Mouse (Mus musculus) 416B (cell line): ENCODE results near the gene 4930432M17Rik.

Experiments
- DNase-seq: peaks from one replicate; pipeline ENCODE4 v3.0.0; 2011; ENCODE audit warnings: low read depth

The 4930432M17Rik gene

DNA sequence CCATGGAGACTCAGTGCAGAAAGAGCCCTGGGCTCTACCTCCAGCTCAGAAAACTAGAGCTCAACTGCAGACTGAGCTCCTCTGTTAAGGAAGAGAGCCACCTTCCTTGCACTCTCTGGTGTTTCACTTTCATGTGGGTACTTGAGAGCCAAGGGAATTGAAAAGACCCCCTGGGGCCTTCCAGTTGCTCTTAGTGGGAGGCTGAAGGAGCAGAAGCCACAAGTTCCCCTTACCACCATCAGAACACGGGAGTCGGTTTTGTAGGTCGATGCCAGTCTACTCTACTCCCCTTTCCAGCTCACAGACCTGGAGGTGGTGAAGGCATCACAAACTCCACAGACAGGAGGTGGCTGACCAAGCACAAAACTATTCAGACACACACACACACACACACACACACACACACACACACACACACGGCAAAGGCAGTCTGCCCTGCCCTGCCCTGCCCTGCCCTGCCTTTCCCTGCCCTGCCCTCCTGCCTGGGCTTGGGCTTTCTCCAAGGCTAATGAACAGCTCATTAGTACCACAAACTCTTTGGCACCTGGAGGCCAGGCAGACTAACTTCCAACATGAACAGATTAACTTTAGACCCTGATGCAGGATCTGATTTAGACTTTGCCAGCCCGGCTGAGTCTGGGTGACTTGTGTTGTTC is 1.7 kb downstream of the 4930432M17Rik start:
- no peak for DNase-seq

GRCm38 (mm10) chr3:121678935-121679334 is 8.4 kb downstream of the 4930432M17Rik start:
- DNase-seq, result no peak

GRCm38 (mm10) chr3:121679443-121679842 is 8.9 kb downstream of the 4930432M17Rik start:
- DNase-seq, result no peak

- peak; percentile 58 for DNase-seq
Observed at GRCm38 (mm10) chr3:121680187-121680586, 9.6 kb downstream of the 4930432M17Rik start.

GRCm38 (mm10) chr3:121682439-121683411 is 12.2 kb downstream of the 4930432M17Rik start:
- peak; percentile 80 for DNase-seq

DNA sequence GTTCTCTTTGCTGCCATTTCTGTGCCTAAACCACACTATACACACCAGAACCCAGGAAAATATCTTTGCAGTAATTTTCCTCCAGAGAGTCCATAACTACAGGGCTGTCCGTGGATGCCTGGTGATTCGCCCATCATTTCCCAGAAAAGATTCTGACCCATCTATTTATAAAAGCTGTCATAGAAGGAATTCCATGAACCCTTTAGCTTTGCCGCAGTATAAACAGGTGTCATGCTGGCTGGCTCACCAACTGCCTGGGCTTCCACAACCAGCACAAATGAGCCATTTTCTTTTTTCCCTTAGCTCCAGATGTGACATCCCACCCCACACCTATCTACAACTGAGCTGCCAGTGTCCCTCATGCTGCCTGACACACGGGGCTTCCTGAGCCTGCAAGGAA is 14.0 kb downstream of the 4930432M17Rik start:
- DNase-seq, result no peak

GRCm38 (mm10) chr3:121684963-121685362 is 14.4 kb downstream of the 4930432M17Rik start:
- no peak for DNase-seq

- DNase-seq, result no peak
Observed at GRCm38 (mm10) chr3:121685985-121686384, 15.4 kb downstream of the 4930432M17Rik start.

DNA sequence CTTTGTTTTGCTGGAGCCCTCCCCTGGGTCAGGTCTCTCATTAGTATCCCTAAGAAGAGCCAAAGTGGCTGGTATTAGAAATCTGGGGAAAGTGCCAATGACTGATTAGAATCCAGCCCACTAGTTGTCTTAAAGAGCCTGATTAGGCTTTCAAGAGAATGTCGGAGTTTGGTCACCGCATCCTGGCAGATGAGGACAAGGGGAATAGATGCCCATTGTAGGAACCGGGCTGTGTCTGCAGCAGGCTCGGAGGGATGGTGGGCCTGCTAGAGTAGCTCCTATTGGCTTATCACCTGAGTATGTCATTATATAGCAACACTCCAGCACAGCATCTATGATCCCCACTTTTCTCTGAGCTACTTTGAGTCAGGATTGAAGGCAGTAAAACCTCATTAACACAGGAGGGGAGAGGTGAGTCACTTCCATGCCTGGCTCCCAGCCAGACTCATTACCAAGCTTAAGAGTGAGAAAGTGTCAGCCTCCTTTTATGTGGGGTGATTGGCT is 15.9 kb downstream of the 4930432M17Rik start:
- DNase-seq, result peak; percentile 80

GRCm38 (mm10) chr3:121687741-121688140 is 17.2 kb downstream of the 4930432M17Rik start:
- no peak for DNase-seq

GRCm38 (mm10) chr3:121689029-121689428 is 18.5 kb downstream of the 4930432M17Rik start:
- DNase-seq, result peak; percentile 82

GRCm38 (mm10) chr3:121689697-121690096 is 19.1 kb downstream of the 4930432M17Rik start:
- peak; percentile 82 for DNase-seq

- peak; percentile 65 for DNase-seq
Observed at GRCm38 (mm10) chr3:121693001-121693730, 22.6 kb downstream of the 4930432M17Rik start.

- DNase-seq, result no peak
Observed at GRCm38 (mm10) chr3:121693746-121694145, 23.2 kb downstream of the 4930432M17Rik start.

- DNase-seq, result peak; percentile 51
Observed at GRCm38 (mm10) chr3:121697169-121697568, 26.6 kb downstream of the 4930432M17Rik start.

DNA sequence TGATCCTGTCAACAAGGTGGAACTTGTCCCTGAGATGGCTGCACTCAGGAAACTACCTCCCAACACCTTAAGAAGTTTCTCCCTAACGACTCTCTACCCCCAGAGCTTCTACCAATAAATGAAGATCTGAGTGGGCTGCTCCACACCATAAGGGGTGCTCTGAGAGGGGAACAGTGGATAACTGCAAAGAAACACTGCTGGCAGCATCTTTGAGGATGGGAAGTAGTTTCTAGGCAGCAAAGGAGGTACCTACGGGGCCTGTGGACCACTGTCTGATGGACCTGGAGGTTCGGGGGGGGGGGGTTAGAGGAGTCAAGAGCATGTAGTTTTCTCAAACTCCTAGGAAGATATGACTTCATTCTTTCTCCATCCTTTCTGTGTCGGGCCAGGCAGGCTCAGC is 28.8 kb downstream of the 4930432M17Rik start:
- no peak for DNase-seq

- no peak for DNase-seq
Observed at GRCm38 (mm10) chr3:121699849-121700248, 29.3 kb downstream of the 4930432M17Rik start.

DNA sequence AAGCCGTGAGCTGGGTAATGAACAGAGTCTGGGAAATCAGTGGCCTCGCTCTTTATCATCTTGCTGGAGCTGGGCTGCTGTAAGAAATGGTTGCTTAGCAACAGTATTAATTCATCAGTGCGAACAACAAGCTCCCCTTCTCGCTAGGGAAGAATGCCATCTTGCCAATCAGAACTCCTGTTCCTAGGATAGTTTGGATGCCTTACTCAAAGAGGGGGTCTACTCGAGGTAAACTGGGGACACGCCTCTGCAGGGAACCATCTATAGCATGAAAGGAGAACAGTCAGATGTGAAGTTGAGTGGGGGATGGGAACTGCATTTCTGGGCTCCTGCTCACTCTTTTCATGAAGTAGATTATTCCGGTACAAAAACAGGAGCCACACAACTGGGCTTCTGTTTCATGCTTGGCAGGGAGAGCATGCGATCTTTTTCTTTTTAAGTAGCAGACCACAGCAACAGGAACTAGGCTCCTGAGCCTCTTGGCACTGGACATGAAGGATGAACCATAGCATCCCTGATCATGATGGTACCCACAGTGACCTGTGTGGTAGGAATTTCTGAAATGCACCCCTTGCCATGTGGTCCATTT is 29.9 kb downstream of the 4930432M17Rik start:
- no peak for DNase-seq

GRCm38 (mm10) chr3:121703155-121703879 is 32.8 kb downstream of the 4930432M17Rik start:
- peak; percentile 23 for DNase-seq

- DNase-seq, result no peak
Observed at GRCm38 (mm10) chr3:121703880-121704243, 33.3 kb downstream of the 4930432M17Rik start.

DNA sequence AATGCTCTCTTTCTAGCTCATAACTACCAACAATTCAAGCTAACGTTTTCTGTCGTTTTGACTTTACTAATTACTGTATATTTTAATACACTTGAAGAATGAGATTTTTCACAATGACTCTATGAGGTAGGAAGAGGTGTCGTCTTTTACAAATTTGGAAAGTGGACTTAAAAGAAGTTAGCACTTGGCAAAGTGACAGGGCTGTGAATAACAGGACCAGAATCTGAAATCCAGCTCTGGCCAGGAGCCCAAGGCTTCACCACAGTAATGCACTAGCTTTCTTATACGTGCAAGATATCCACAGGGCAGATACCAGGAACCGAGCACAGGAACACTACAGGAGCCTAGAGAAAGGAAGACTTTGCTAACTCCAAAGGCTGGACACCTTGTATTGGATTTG is 35.5 kb downstream of the 4930432M17Rik start:
- DNase-seq, result no peak
